Comparison of ENCODE assay signal across 18 mouse cellular contexts in the genomic region with DNA sequence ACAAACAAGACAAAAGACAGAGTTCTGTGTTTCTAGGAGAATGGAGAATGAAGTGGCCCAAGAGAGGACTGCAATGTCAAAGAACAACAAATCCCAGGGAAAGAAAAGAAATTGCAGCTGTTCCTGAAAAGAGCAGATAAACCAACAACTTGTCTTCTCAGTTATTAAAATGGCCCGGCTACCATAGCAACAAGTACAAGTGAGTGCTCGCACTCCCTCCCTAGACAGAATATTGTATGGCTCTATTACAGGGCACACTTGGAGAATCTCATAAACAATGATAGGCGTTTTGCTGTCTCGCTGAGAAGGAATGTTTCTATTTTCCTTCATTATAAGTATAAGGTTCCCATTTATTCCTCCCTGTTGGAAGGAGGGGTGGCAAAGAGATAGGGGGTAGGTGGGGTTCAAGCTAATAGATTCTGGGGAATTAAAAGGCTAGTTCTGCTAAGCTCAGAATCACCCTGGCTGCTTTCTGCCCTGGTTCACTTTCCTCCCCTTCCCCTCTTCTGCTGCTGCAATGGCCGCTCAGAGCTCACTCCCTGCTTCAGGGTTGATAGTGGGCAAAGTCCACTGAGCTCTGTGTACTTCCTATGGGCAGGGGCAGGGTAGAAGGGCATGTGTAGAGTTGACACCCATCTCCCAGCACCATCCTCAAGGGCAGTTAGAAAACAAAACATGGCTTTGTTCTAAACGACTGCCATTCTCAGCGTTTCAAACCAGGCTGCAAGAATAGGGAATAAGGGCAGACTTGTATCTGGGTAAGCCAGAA.
A peak's percentile ranks its signal among the peaks of the same experiment; 100 is the strongest.
DNase-seq lines count a peak whose midpoint lies in the region; ATAC-seq and TF ChIP-seq lines count a peak whose summit lies in the region.
"Had no signal": no experiment of that assay in that cellular context is flagged by ENCODE, and none has a peak within 500 bp of the region (broad histone marks: within the 10 kb centered on the region; RNA-seq: fewer than 3 reads in every experiment).

No protein-coding gene starts in this region.

- no peak for DNase-seq in forebrain, embryonic 10.5 days (ENCODE audit: extremely low spot score, low spot score)
- DNase-seq in testis, postnatal 10 days (ENCODE audit: low spot score), result no peak
- DNase-seq in testis, postnatal 14 days (ENCODE audit: low spot score), result peak; percentile 27
- no peak for DNase-seq in kidney, adult 18-20 months
- DNase-seq: adrenal gland, adult 8-10 months; cerebellum, adult 8-10 months; gastrocnemius, postnatal 14 days; lung, adult 2 months; lung, postnatal 36 days had no signal

- H3K27me3 ChIP-seq in forebrain, embryonic 15.5 days, result no peaks in the 10 kb centered on the region
- H3K27me3 ChIP-seq in forebrain, embryonic 10.5 days (ENCODE audit: poor library complexity, severe bottlenecking), result no peaks in the 10 kb centered on the region
- H3K27me3 ChIP-seq in testis, adult 2 months (ENCODE audit: control insufficient read depth, insufficient read depth, low read length), result no peaks in the 10 kb centered on the region
- H3K27me3 ChIP-seq in midbrain, embryonic 13.5 days, result no peaks in the 10 kb centered on the region
- H3K27me3 ChIP-seq: neural tube, embryonic 12.5 days had no signal

- no peak for TF ChIP-seq CTCF in testis, adult 2 months (IDR thresholded peaks at IDR 0.05; ENCODE audit: control insufficient read depth, insufficient read depth, insufficient replicate concordance, low read depth, low read length)

- peaks cover 4% of the 10 kb centered on the region; the same call in 1 of the 2 replicates for H3K4me1 ChIP-seq in forebrain, embryonic 15.5 days
- peaks cover 13% of the 10 kb centered on the region for H3K4me1 ChIP-seq in forebrain, embryonic 10.5 days
- no peaks in the 10 kb centered on the region for H3K4me1 ChIP-seq in testis, adult 2 months (ENCODE audit: control insufficient read depth, insufficient read depth, low read length)
- no peaks in the 10 kb centered on the region for H3K4me1 ChIP-seq in midbrain, embryonic 13.5 days (replicated peaks)
- H3K4me1 ChIP-seq: limb, embryonic 10.5 days; neural tube, embryonic 12.5 days had no signal

- H3K36me3 ChIP-seq in forebrain, embryonic 15.5 days, result no peaks in the 10 kb centered on the region
- H3K36me3 ChIP-seq in forebrain, embryonic 10.5 days (replicated peaks), result no peaks in the 10 kb centered on the region
- H3K36me3 ChIP-seq in testis, adult 2 months (ENCODE audit: control insufficient read depth, insufficient read depth, low read length), result no peaks in the 10 kb centered on the region
- no peaks in the 10 kb centered on the region for H3K36me3 ChIP-seq in midbrain, embryonic 13.5 days
- H3K36me3 ChIP-seq: limb, embryonic 10.5 days; neural tube, embryonic 12.5 days had no signal

- H3K27ac ChIP-seq in forebrain, embryonic 15.5 days (replicated peaks), result 0 out of 2 replicates have a peak overlapping the region, but pooled peaks have one; percentile 46
- H3K27ac ChIP-seq in forebrain, embryonic 10.5 days, result no peak overlapping the region
- peak overlapping the region; percentile 24; the same call in 1 of the 2 replicates for H3K27ac ChIP-seq in testis, adult 2 months (ENCODE audit: control insufficient read depth, insufficient read depth, low read depth, low read length)
- peak overlapping the region; percentile 35 for H3K27ac ChIP-seq in midbrain, embryonic 13.5 days
- H3K27ac ChIP-seq: kidney, postnatal 0 days; left cerebral cortex, adult 2 months; limb, embryonic 10.5 days; neural tube, embryonic 12.5 days had no signal

- H3K4me3 ChIP-seq in forebrain, embryonic 15.5 days, result no peak overlapping the region
- no peak overlapping the region for H3K4me3 ChIP-seq in forebrain, embryonic 10.5 days
- no peak overlapping the region for H3K4me3 ChIP-seq in testis, adult 2 months (ENCODE audit: control insufficient read depth, low read depth, low read length)
- no peak overlapping the region for H3K4me3 ChIP-seq in midbrain, embryonic 13.5 days (replicated peaks)
- H3K4me3 ChIP-seq: left cerebral cortex, adult 2 months; limb, embryonic 10.5 days; neural tube, embryonic 12.5 days had no signal

- no peaks in the 10 kb centered on the region for H3K9me3 ChIP-seq in forebrain, embryonic 15.5 days
- H3K9me3 ChIP-seq in forebrain, embryonic 10.5 days, result no peaks in the 10 kb centered on the region
- no peaks in the 10 kb centered on the region for H3K9me3 ChIP-seq in midbrain, embryonic 13.5 days
- H3K9me3 ChIP-seq: limb, embryonic 10.5 days; neural tube, embryonic 12.5 days had no signal

- peak; percentile 38; the same call in 1 of the 2 replicates for TF ChIP-seq POLR2A in testis, adult 2 months (IDR thresholded peaks at IDR 0.05; ENCODE audit: control insufficient read depth, low read depth, low read length)

- ATAC-seq in forebrain, embryonic 15.5 days (replicated peaks), result no peak
- ATAC-seq in midbrain, embryonic 13.5 days, result peak; percentile 53; the same call in 1 of the 2 replicates
- ATAC-seq in frontal cortex, adult (ENCODE audit: low TSS enrichment), result no peak

- H3K9ac ChIP-seq in forebrain, embryonic 15.5 days (replicated peaks), result no peak overlapping the region
- H3K9ac ChIP-seq in midbrain, embryonic 13.5 days (replicated peaks), result no peak overlapping the region
- H3K9ac ChIP-seq: neural tube, embryonic 12.5 days had no signal

- 48% methylated on average over 7 of the region's 7 CpGs for WGBS in forebrain, embryonic 15.5 days
- 81% methylated on average over 7 of the region's 7 CpGs for WGBS in forebrain, embryonic 10.5 days
- WGBS in midbrain, embryonic 13.5 days, result 58% methylated on average over 7 of the region's 7 CpGs

- H3K4me2 ChIP-seq in forebrain, embryonic 15.5 days (replicated peaks), result no peak overlapping the region
- no peak overlapping the region for H3K4me2 ChIP-seq in midbrain, embryonic 13.5 days (replicated peaks)
- H3K4me2 ChIP-seq: liver, embryonic 11.5 days; neural tube, embryonic 12.5 days had no signal
